8 mouse cellular contexts compared by ENCODE assay signal in the genomic region with DNA sequence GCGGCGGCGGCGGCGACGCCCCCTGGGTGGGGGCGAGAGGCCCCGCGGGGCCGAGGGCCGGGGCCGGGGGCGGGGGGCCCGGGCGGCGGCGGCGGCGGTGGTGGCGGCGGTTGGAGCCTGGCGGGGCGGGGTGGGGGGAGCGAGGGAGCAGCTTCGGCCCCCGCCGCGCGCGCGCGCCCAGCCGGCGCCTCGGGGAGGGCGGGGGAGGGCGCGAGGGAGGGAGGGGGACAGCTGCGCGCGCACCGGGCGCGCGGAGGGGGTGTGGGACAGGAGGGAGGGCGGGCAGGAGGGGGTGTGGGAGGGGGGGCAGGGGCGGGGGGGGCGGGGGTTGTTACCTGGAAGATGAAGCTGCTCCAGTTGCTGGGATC. TPM values are rescaled to one million over a fixed set of nuclear protein-coding genes. Genes with fewer than 3 reads are reported as not detected.
DNase-seq lines count a peak whose midpoint lies in the region; ATAC-seq and TF ChIP-seq lines count a peak whose summit lies in the region.

No protein-coding gene starts in this region.

- 2% methylated on average over 10 of the region's 48 CpGs for WGBS in heart, embryonic 15.5 days
- WGBS in forebrain, embryonic 14.5 days = under 1% methylated on average over 21 of the region's 48 CpGs
- 3% methylated on average over 12 of the region's 48 CpGs for WGBS in liver, embryonic 12.5 days (ENCODE audit: insufficient replicate concordance)
- WGBS in spleen, adult 2 months = 2% methylated on average over 34 of the region's 48 CpGs

- H3K36me3 ChIP-seq in heart, embryonic 15.5 days = peaks cover 43% of the 10 kb centered on the region
- H3K36me3 ChIP-seq in MEL (ENCODE audit: control insufficient read depth in 1 of 2, insufficient read depth in 2 of 2, low read length in 2 of 2) = peaks cover 17 to 50% of the 10 kb centered on the region in 2 experiments
- H3K36me3 ChIP-seq in forebrain, embryonic 14.5 days (ENCODE audit: control insufficient read depth, insufficient read depth, low read length) = peaks cover 56% of the 10 kb centered on the region
- peaks cover 79% of the 10 kb centered on the region for H3K36me3 ChIP-seq in liver, embryonic 12.5 days
- H3K36me3 ChIP-seq in spleen, adult 2 months (ENCODE audit: control insufficient read depth, insufficient read depth, low read length) = peaks cover 16% of the 10 kb centered on the region

- peak overlapping the region; percentile 99 for H3K9ac ChIP-seq in heart, embryonic 15.5 days
- peak overlapping the region; percentile 97 for H3K9ac ChIP-seq in MEL (ENCODE audit: control insufficient read depth, low read depth, low read length, poor library complexity, severe bottlenecking)
- peak overlapping the region; percentile 99 for H3K9ac ChIP-seq in forebrain, embryonic 14.5 days (ENCODE audit: low read length)
- H3K9ac ChIP-seq in liver, embryonic 12.5 days = peak overlapping the region; percentile 100

- TF ChIP-seq RAD21 in MEL (IDR thresholded peaks at IDR 0.05; ENCODE audit: low read depth, low read length) = no peak

- peak overlapping the region; percentile 94 for H3K4me2 ChIP-seq in heart, embryonic 15.5 days
- H3K4me2 ChIP-seq in forebrain, embryonic 14.5 days (ENCODE audit: low read length) = peak overlapping the region; percentile 98; the same call in 1 of the 2 replicates
- peak overlapping the region; percentile 98 for H3K4me2 ChIP-seq in liver, embryonic 12.5 days

- peaks cover 41% of the 10 kb centered on the region for H3K79me2 ChIP-seq in MEL (ENCODE audit: control insufficient read depth, insufficient read depth, low read length, poor library complexity)

- no peaks in the 10 kb centered on the region for H3K27me3 ChIP-seq in heart, embryonic 15.5 days
- no peaks in the 10 kb centered on the region for H3K27me3 ChIP-seq in MEL (ENCODE audit: control insufficient read depth in 1 of 2, insufficient read depth in 2 of 2, low read length in 2 of 2)
- H3K27me3 ChIP-seq in forebrain, embryonic 14.5 days (replicated peaks; ENCODE audit: control insufficient read depth, insufficient read depth, low read length) = no peaks in the 10 kb centered on the region
- H3K27me3 ChIP-seq in liver, embryonic 12.5 days (replicated peaks) = no peaks in the 10 kb centered on the region
- H3K27me3 ChIP-seq in spleen, adult 2 months (ENCODE audit: control insufficient read depth, insufficient read depth, low read length) = no peaks in the 10 kb centered on the region

- H3K9me3 ChIP-seq in heart, embryonic 15.5 days (replicated peaks) = no peaks in the 10 kb centered on the region
- no peaks in the 10 kb centered on the region for H3K9me3 ChIP-seq in MEL (replicated peaks; ENCODE audit: insufficient read depth, low read length)
- H3K9me3 ChIP-seq in forebrain, embryonic 14.5 days (replicated peaks; ENCODE audit: control insufficient read depth, low read length) = no peaks in the 10 kb centered on the region
- H3K9me3 ChIP-seq in liver, embryonic 12.5 days (replicated peaks) = no peaks in the 10 kb centered on the region

- H3K4me1 ChIP-seq in heart, embryonic 15.5 days (replicated peaks) = peaks cover 43% of the 10 kb centered on the region
- peaks cover 26 to 47% of the 10 kb centered on the region in 2 experiments for H3K4me1 ChIP-seq in MEL (ENCODE audit: control insufficient read depth in 1 of 2, insufficient read depth in 2 of 2, low read length in 2 of 2)
- H3K4me1 ChIP-seq in forebrain, embryonic 14.5 days (ENCODE audit: control insufficient read depth, insufficient read depth, low read length) = peaks cover 28% of the 10 kb centered on the region
- peaks cover 75% of the 10 kb centered on the region for H3K4me1 ChIP-seq in liver, embryonic 12.5 days
- H3K4me1 ChIP-seq in spleen, adult 2 months (ENCODE audit: control insufficient read depth, insufficient read depth, insufficient read length) = peaks cover 31% of the 10 kb centered on the region

- no peak for TF ChIP-seq POLR2A in MEL (IDR thresholded peaks at IDR 0.05; ENCODE audit: control insufficient read depth in 1 of 2, insufficient read depth in 1 of 2, low read depth in 1 of 2, low read length in 2 of 2, poor library complexity in 1 of 2)
- no peak for TF ChIP-seq POLR2A in spleen, adult 2 months (IDR thresholded peaks at IDR 0.05; ENCODE audit: low read depth, low read length)

- no peak for DNase-seq in heart, postnatal 4 days
- DNase-seq in MEL (ENCODE audit: low read depth, low spot score) = no peak
- no peak for DNase-seq in forebrain, embryonic 14.5 days (ENCODE audit: low spot score)
- DNase-seq in spleen, adult 2 months (ENCODE audit: low read depth in 1 of 2, low spot score in 2 of 2) = peak in 1 of 2 experiments; percentile 70
- DNase-seq in layer of hippocampus, postnatal 36 days = no peak

- no peak for TF ChIP-seq CTCF in MEL (IDR thresholded peaks at IDR 0.05 in 2 of 3, conservative IDR thresholded peaks at IDR 0.05 in 1 of 3; ENCODE audit: control insufficient read depth in 1 of 3, insufficient read depth in 1 of 3, low read depth in 2 of 3, low read length in 3 of 3, poor library complexity in 1 of 3, severe bottlenecking in 1 of 3)
- no peak for TF ChIP-seq CTCF in spleen, adult 2 months (IDR thresholded peaks at IDR 0.05; ENCODE audit: extremely low read depth, insufficient read depth, insufficient read length, insufficient replicate concordance)

- H3K27ac ChIP-seq in heart, embryonic 15.5 days = peak overlapping the region; percentile 99
- H3K27ac ChIP-seq in MEL (ENCODE audit: control insufficient read depth, low read depth, low read length) = peak overlapping the region; percentile 93
- H3K27ac ChIP-seq in forebrain, embryonic 14.5 days (ENCODE audit: low read depth, low read length) = peak overlapping the region; percentile 99
- H3K27ac ChIP-seq in liver, embryonic 12.5 days = peak overlapping the region; percentile 98
- peak overlapping the region; percentile 98 for H3K27ac ChIP-seq in spleen, adult 2 months (ENCODE audit: insufficient read depth, low read length)

- no peak for TF ChIP-seq EP300 in MEL (IDR thresholded peaks at IDR 0.05; ENCODE audit: low read depth in 1 of 2, low read length in 2 of 2)

- H3K4me3 ChIP-seq in heart, embryonic 15.5 days = peak overlapping the region; percentile 93
- no peak overlapping the region; a peak in 1 of 4 replicates for H3K4me3 ChIP-seq in MEL (ENCODE audit: control insufficient read depth in 1 of 2, insufficient read depth in 1 of 2, low read depth in 2 of 2, low read length in 2 of 2)
- peak overlapping the region; percentile 97 for H3K4me3 ChIP-seq in forebrain, embryonic 14.5 days (ENCODE audit: low read depth, low read length)
- peak overlapping the region; percentile 90 for H3K4me3 ChIP-seq in liver, embryonic 12.5 days
- H3K4me3 ChIP-seq in spleen, adult 2 months (ENCODE audit: extremely low read depth, insufficient read depth, insufficient read length) = peak overlapping the region; percentile 78

- peak; percentile 5 for ATAC-seq in heart, embryonic 15.5 days (replicated peaks; ENCODE audit: insufficient number of reproducible peaks, insufficient read depth, low FRiP score, low read depth)
- ATAC-seq in forebrain, embryonic 14.5 days = no peak
- no peak; the same call in 1 of the 2 replicates for ATAC-seq in liver, embryonic 12.5 days
- ATAC-seq in cerebellum, adult (ENCODE audit: insufficient number of reproducible peaks, low FRiP score, low TSS enrichment) = no peak

RNA-seq across cellular contexts. Expression of a gene that starts 0.2 kb away (rescaled TPM):
- polyA plus RNA-seq in heart, embryonic 15.5 days (2015; fragmentation: Nextera tagmentation; extraction: Ambion mirVana) = 35.6 and 53.7 TPM in 2 replicates
- total RNA-seq in heart, postnatal 4 days (2021) = 100 to 1,000 TPM; 152 TPM
- 231 and 234 TPM in 2 replicates for total RNA-seq in MEL (2012; rRNA removed)
- 100 to 1,000 TPM in 1 of 2 experiments, not detected in 1; 540 TPM for polyA plus RNA-seq in MEL (2012; ENCODE audit: insufficient read depth in 1 of 2, insufficient read length in 2 of 2, low read depth in 1 of 2, low replicate concordance in 2 of 2, missing spikeins in 1 of 2)
- 53.1 and 54.1 TPM in 2 replicates for polyA plus RNA-seq in forebrain, embryonic 14.5 days (2014; fragmentation: Nextera tagmentation; extraction: Ambion mirVana)
- 104 and 107 TPM in 2 replicates for polyA plus RNA-seq in liver, embryonic 12.5 days (2016; fragmentation: Nextera tagmentation; extraction: Ambion mirVana)
- polyA plus RNA-seq in spleen, adult 2 months (2012; rRNA removed) = 215 and 345 TPM in 2 replicates
- total RNA-seq in layer of hippocampus, postnatal 36 days (2021) = 100 to 1,000 TPM; 258 to 261 TPM

RNA-seq across cellular contexts. Expression of a gene that starts 5.6 kb away (rescaled TPM):
- polyA plus RNA-seq in heart, embryonic 15.5 days (2015; fragmentation: Nextera tagmentation; extraction: Ambion mirVana) = 1.9 and 4.1 TPM in 2 replicates
- total RNA-seq in heart, postnatal 4 days (2021) = 1 to 10 TPM; 1.6 to 2.0 TPM
- total RNA-seq in MEL (2012; rRNA removed) = 0.12 and 0.13 TPM in 2 replicates
- polyA plus RNA-seq in MEL (2012; ENCODE audit: insufficient read depth in 1 of 2, insufficient read length in 2 of 2, low read depth in 1 of 2, low replicate concordance in 2 of 2, missing spikeins in 1 of 2) = 1 to 10 TPM in 1 of 2 experiments, not detected in 1; 1.4 TPM
- polyA plus RNA-seq in forebrain, embryonic 14.5 days (2014; fragmentation: Nextera tagmentation; extraction: Ambion mirVana) = 13.7 and 20.1 TPM in 2 replicates
- 0.88 and 2.1 TPM in 2 replicates for polyA plus RNA-seq in liver, embryonic 12.5 days (2016; fragmentation: Nextera tagmentation; extraction: Ambion mirVana)
- 5.8 and 6.5 TPM in 2 replicates for polyA plus RNA-seq in spleen, adult 2 months (2012; rRNA removed)
- 100 to 1,000 TPM; 229 to 233 TPM for total RNA-seq in layer of hippocampus, postnatal 36 days (2021)

RNA-seq across cellular contexts. Expression of a gene that starts 5.7 kb away (rescaled TPM):
- 15.7 and 16.6 TPM in 2 replicates for polyA plus RNA-seq in heart, embryonic 15.5 days (2015; fragmentation: Nextera tagmentation; extraction: Ambion mirVana)
- total RNA-seq in heart, postnatal 4 days (2021) = 10 to 100 TPM; 10.0 to 18.2 TPM
- 13.8 and 20.5 TPM in 2 replicates for total RNA-seq in MEL (2012; rRNA removed)
- polyA plus RNA-seq in MEL (2012; ENCODE audit: insufficient read depth in 1 of 2, insufficient read length in 2 of 2, low read depth in 1 of 2, low replicate concordance in 2 of 2, missing spikeins in 1 of 2) = 10 to 100 TPM in 1 of 2 experiments, not detected in 1; 27.2 TPM
- 65.0 and 68.5 TPM in 2 replicates for polyA plus RNA-seq in forebrain, embryonic 14.5 days (2014; fragmentation: Nextera tagmentation; extraction: Ambion mirVana)
- 4.1 and 8.9 TPM in 2 replicates for polyA plus RNA-seq in liver, embryonic 12.5 days (2016; fragmentation: Nextera tagmentation; extraction: Ambion mirVana)
- polyA plus RNA-seq in spleen, adult 2 months (2012; rRNA removed) = 27.8 and 31.8 TPM in 2 replicates
- 10 to 100 TPM; 68.6 to 82.2 TPM for total RNA-seq in layer of hippocampus, postnatal 36 days (2021)

RNA-seq across cellular contexts. Expression of a gene that starts 9.4 kb away (rescaled TPM):
- 59.7 and 73.1 TPM in 2 replicates for polyA plus RNA-seq in heart, embryonic 15.5 days (2015; fragmentation: Nextera tagmentation; extraction: Ambion mirVana)
- total RNA-seq in heart, postnatal 4 days (2021) = 10 to 100 TPM; 10.4 to 14.8 TPM
- 55.4 and 60.2 TPM in 2 replicates for total RNA-seq in MEL (2012; rRNA removed)
- polyA plus RNA-seq in MEL (2012; ENCODE audit: insufficient read depth in 1 of 2, insufficient read length in 2 of 2, low read depth in 1 of 2, low replicate concordance in 2 of 2, missing spikeins in 1 of 2) = 10 to 100 TPM in 1 of 2 experiments, not detected in 1; 85.9 TPM
- polyA plus RNA-seq in forebrain, embryonic 14.5 days (2014; fragmentation: Nextera tagmentation; extraction: Ambion mirVana) = 22.3 and 25.1 TPM in 2 replicates
- 60.5 and 65.1 TPM in 2 replicates for polyA plus RNA-seq in liver, embryonic 12.5 days (2016; fragmentation: Nextera tagmentation; extraction: Ambion mirVana)
- polyA plus RNA-seq in spleen, adult 2 months (2012; rRNA removed) = 3.1 and 3.3 TPM in 2 replicates
- 10 to 100 TPM; 10.4 to 16.2 TPM for total RNA-seq in layer of hippocampus, postnatal 36 days (2021)

RNA-seq across cellular contexts. Expression of a gene that starts 10.3 kb away (rescaled TPM):
- 0.74 TPM in 1 of 2 replicates, not detected in the other for polyA plus RNA-seq in heart, embryonic 15.5 days (2015; fragmentation: Nextera tagmentation; extraction: Ambion mirVana)
- 1 to 10 TPM; 1.2 to 1.9 TPM for total RNA-seq in heart, postnatal 4 days (2021)
- total RNA-seq in MEL (2012; rRNA removed) = 0.39 TPM in 1 of 2 replicates, not detected in the other
- 1 to 10 TPM in 1 of 2 experiments, not detected in 1; 4.5 TPM for polyA plus RNA-seq in MEL (2012; ENCODE audit: insufficient read depth in 1 of 2, insufficient read length in 2 of 2, low read depth in 1 of 2, low replicate concordance in 2 of 2, missing spikeins in 1 of 2)
- polyA plus RNA-seq in forebrain, embryonic 14.5 days (2014; fragmentation: Nextera tagmentation; extraction: Ambion mirVana) = 0.34 and 0.74 TPM in 2 replicates
- polyA plus RNA-seq in liver, embryonic 12.5 days (2016; fragmentation: Nextera tagmentation; extraction: Ambion mirVana) = 0.57 TPM in 1 of 2 replicates, not detected in the other
- polyA plus RNA-seq in spleen, adult 2 months (2012; rRNA removed) = 0.48 and 2.5 TPM in 2 replicates
- total RNA-seq in layer of hippocampus, postnatal 36 days (2021) = under 1 TPM in 1 of 2 experiments, not detected in 1; 0.90 TPM

Comparison
In these comparisons a context has a peak if more than half of its experiments do, and no peak if none do; other contexts are left out.
1. H3K4me3 ChIP-seq: peak in heart, embryonic 15.5 days (single experiment), forebrain, embryonic 14.5 days (single experiment), liver, embryonic 12.5 days (single experiment) and spleen, adult 2 months (single experiment); none in MEL (0 of 2).
2. Peak in every context shown above with its lines, with median percentiles within 50 percentile points of each other: H3K27ac ChIP-seq, H3K4me2 ChIP-seq and H3K9ac ChIP-seq.